Mouse (Mus musculus) MEL (cell line): ENCODE measurements at regions not wholly inside any gene's neighbourhood (a gene's known extent, or its start where the extent isn't known, plus 50 kb on each side); places are given as distances from the start of the nearest gene placed in this dataset.

Experiments used
- DNase-seq: peaks from one replicate; pipeline ENCODE4 v3.0.0; 2011; ENCODE audit warnings: low read depth, low spot score
- H3K27ac ChIP-seq: 2 replicates; pipeline ENCODE4 v1.5.1; 2012; ENCODE audit warnings: low read depth, mild to moderate bottlenecking, control low read depth, low read length, moderate library complexity; ENCODE audit not compliant: control insufficient read depth
- H3K27me3 ChIP-seq, 2 experiments: fragments of 150-350 bp in 1 of 2; sonication (generic) in 1 of 2; 2 replicates each; pipeline ENCODE4 v1.6.1; 2012; ENCODE audit warnings: low read length in 2 of 2, mild to moderate bottlenecking in 2 of 2, improper control_type of control experiment in 1 of 2, moderate library complexity in 1 of 2; ENCODE audit not compliant: insufficient read depth in 2 of 2, control insufficient read depth in 1 of 2
- H3K36me3 ChIP-seq, 2 experiments: 2 replicates each; pipeline ENCODE4 v1.6.1; 2012 to 2014; ENCODE audit warnings: low read length in 2 of 2, improper control_type of control experiment in 1 of 2, inconsistent platforms in 1 of 2, mild to moderate bottlenecking in 1 of 2; ENCODE audit not compliant: insufficient read depth in 2 of 2, control insufficient read depth in 1 of 2
- H3K4me1 ChIP-seq, 2 experiments: fragments of 150-350 bp in 1 of 2; sonication (generic) in 1 of 2; 2 replicates each; pipeline ENCODE4 v1.6.1; 2012; ENCODE audit warnings: low read length in 2 of 2, improper control_type of control experiment in 1 of 2, mild to moderate bottlenecking in 1 of 2; ENCODE audit not compliant: insufficient read depth in 2 of 2, control insufficient read depth in 1 of 2
- H3K4me3 ChIP-seq, 2 experiments: fragments of 150-350 bp in 1 of 2; sonication (generic) in 1 of 2; 2 replicates each; pipeline ENCODE4 v1.5.1; 2012; ENCODE audit warnings: low read depth in 2 of 2, low read length in 2 of 2, mild to moderate bottlenecking in 2 of 2, moderate library complexity in 2 of 2, control low read depth in 1 of 2, improper control_type of control experiment in 1 of 2; ENCODE audit not compliant: control insufficient read depth in 1 of 2, insufficient read depth in 1 of 2
- H3K79me2 ChIP-seq: 2 replicates; pipeline ENCODE4 v1.6.1; 2012; ENCODE audit warnings: mild to moderate bottlenecking, low read length, moderate library complexity; ENCODE audit not compliant: control insufficient read depth, poor library complexity, insufficient read depth
- H3K9ac ChIP-seq: 2 replicates; pipeline ENCODE4 v1.6.1; 2012; ENCODE audit warnings: low read depth, mild to moderate bottlenecking, control low read depth, low read length, moderate library complexity; ENCODE audit not compliant: control insufficient read depth, poor library complexity, severe bottlenecking
- H3K9me3 ChIP-seq: fragments of 150-350 bp; sonication (generic); replicated peaks from 2 replicates; pipeline ENCODE4 v1.6.1; 2012; ENCODE audit warnings: mild to moderate bottlenecking, low read length, improper control_type of control experiment, moderate library complexity; ENCODE audit not compliant: insufficient read depth
- CHD2 ChIP-seq: IDR thresholded peaks from 2 replicates; pipeline ENCODE4 v1.6.1; 2011; ENCODE audit warnings: low read length, improper control_type of control experiment
- CTCF ChIP-seq, 3 experiments: IDR thresholded peaks in 2 of 3; conservative IDR thresholded peaks in 1 of 3; 2 replicates each; pipeline ENCODE4 v1.5.1; 2011 to 2012; ENCODE audit warnings: low read length in 3 of 3, low read depth in 2 of 3, mild to moderate bottlenecking in 2 of 3, improper control_type of control experiment in 1 of 3, inconsistent platforms in 1 of 3, mixed read lengths in 1 of 3, moderate library complexity in 1 of 3; ENCODE audit not compliant: control insufficient read depth in 1 of 3, insufficient read depth in 1 of 3, poor library complexity in 1 of 3, severe bottlenecking in 1 of 3
- EP300 ChIP-seq, 2 experiments: IDR thresholded peaks; 2 replicates each; pipeline ENCODE4 v1.6.1; 2011; ENCODE audit warnings: improper control_type of control experiment in 2 of 2, low read length in 2 of 2, low read depth in 1 of 2, mild to moderate bottlenecking in 1 of 2
- HCFC1 ChIP-seq: IDR thresholded peaks from 2 replicates; pipeline ENCODE4 v1.6.1; 2012; ENCODE audit warnings: low read depth, mild to moderate bottlenecking, inconsistent platforms, low read length, improper control_type of control experiment, moderate library complexity
- JUND ChIP-seq: IDR thresholded peaks from 2 replicates; pipeline ENCODE4 v1.6.1; 2011; ENCODE audit warnings: low read depth, mild to moderate bottlenecking, improper control_type of control experiment, low read length
- POLR2AphosphoS2 ChIP-seq: IDR thresholded peaks from 2 replicates; pipeline ENCODE4 v1.6.1; 2011; ENCODE audit warnings: low read length, improper control_type of control experiment
- POLR2AphosphoS5 ChIP-seq: IDR thresholded peaks from 2 replicates; pipeline ENCODE4 v1.6.1; 2012; ENCODE audit warnings: low read depth, borderline replicate concordance, mild to moderate bottlenecking, inconsistent platforms, low read length, moderate library complexity, mixed read lengths
- RAD21 ChIP-seq: IDR thresholded peaks from 2 replicates; pipeline ENCODE4 v1.6.1; 2011; ENCODE audit warnings: mild to moderate bottlenecking, low read depth, low read length, improper control_type of control experiment
- RCOR1 ChIP-seq: IDR thresholded peaks from 2 replicates; pipeline ENCODE4 v1.6.1; 2012; ENCODE audit warnings: low read depth, mild to moderate bottlenecking, inconsistent platforms, low read length, improper control_type of control experiment
- SIN3A ChIP-seq: IDR thresholded peaks from 2 replicates; pipeline ENCODE4 v1.6.1; 2012; ENCODE audit warnings: low read length, improper control_type of control experiment, inconsistent platforms
- SMC3 ChIP-seq: IDR thresholded peaks from 2 replicates; pipeline ENCODE4 v1.6.1; 2011; ENCODE audit warnings: low read depth, low read length, improper control_type of control experiment
- TAL1 ChIP-seq: IDR thresholded peaks from 2 replicates; pipeline ENCODE4 v1.6.1; 2012; ENCODE audit warnings: mild to moderate bottlenecking, inconsistent platforms, low read length, moderate library complexity, mixed read lengths
- USF1 ChIP-seq: IDR thresholded peaks from 2 replicates; pipeline ENCODE4 v1.6.1; 2014; ENCODE audit warnings: low read depth, mild to moderate bottlenecking, inconsistent platforms, low read length, improper control_type of control experiment, moderate library complexity
- ZMIZ1 ChIP-seq: IDR thresholded peaks from 2 replicates; pipeline ENCODE4 v1.6.1; 2012; ENCODE audit warnings: low read depth, mild to moderate bottlenecking, inconsistent platforms, low read length, improper control_type of control experiment, moderate library complexity
- ZNF384 ChIP-seq: IDR thresholded peaks from 2 replicates; pipeline ENCODE4 v1.6.1; 2012; ENCODE audit warnings: low read depth, mild to moderate bottlenecking, inconsistent platforms, low read length, improper control_type of control experiment

GRCm38 (mm10) chr14:53904578-53904977 is 349.3 kb downstream of the Dad1 start:
- DNase-seq = peak; percentile 38
- H3K9ac ChIP-seq = no peak overlapping the region
- H3K4me1 ChIP-seq = no peaks in the 10 kb centered on the region
- TF ChIP-seq USF1 (no peak), ZNF384 (no peak)
- H3K27me3 ChIP-seq = peaks cover 3 to 5% of the 10 kb centered on the region in 2 experiments; a peak in 2 of 4 replicates
- no peak overlapping the region for H3K4me3 ChIP-seq
- H3K36me3 ChIP-seq = no peaks in the 10 kb centered on the region
- no peaks in the 10 kb centered on the region for H3K9me3 ChIP-seq
- H3K27ac ChIP-seq = no peak overlapping the region
- no peaks in the 10 kb centered on the region for H3K79me2 ChIP-seq

DNA sequence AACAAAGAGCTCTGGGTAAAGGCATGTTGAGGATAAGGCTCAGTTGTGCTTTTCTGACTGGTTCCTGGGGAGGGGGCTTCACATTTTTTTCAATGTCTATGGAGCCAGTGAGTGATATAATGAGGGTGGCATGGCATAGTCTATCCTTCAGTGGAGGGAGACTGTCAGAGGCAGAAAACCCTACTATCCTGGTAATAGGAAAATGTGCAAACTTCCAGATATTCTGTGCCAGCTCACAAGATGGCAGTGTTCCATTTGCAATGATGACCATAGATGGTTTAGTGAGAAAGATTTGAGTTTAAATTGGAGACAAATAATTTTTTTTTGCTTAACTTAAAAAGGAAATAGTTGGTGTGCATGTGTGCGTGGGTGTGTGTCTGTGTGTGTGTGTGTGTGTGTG is 352.8 kb downstream of the Dad1 start:
- Histone ChIP-seq H3K27ac (no peak overlapping the region), H3K4me3 (no peak overlapping the region), H3K9ac (no peak overlapping the region), H3K27me3 (peaks cover 3 to 5% of the 10 kb centered on the region in 2 experiments; a peak in 3 of 4 replicates), H3K4me1 (no peaks in the 10 kb centered on the region), H3K9me3 (no peaks in the 10 kb centered on the region), H3K79me2 (no peaks in the 10 kb centered on the region), H3K36me3 (no peaks in the 10 kb centered on the region)
- TF ChIP-seq POLR2AphosphoS2 (no peak), TAL1 (no peak), JUND (no peak), EP300 (IDR thresholded peaks at IDR 0.05; ENCODE audit: low read depth in 1 of 2, low read length in 2 of 2) (no peak), RAD21 (peak; percentile 3; the same call in 1 of the 2 replicates), HCFC1 (no peak), CHD2 (no peak)
- DNase-seq = no peak

DNA sequence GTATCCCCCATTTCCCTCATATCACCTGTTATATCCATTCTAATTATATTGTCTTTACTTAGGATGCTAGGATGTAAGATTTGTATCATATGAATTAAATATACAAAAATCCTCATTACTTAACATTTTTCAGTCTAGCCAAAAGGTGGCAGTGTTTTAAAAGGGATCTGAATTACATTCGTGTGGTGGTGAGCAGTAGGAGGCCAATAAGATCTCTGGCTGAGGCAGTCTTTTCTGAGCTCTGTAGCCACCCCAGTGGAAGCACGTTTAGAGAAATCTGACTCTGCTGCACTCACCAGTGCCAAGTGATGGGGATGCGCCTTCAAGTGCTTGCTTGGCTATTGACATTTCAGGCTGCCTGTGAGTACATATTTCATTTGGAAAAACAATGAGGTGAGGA is 372.6 kb downstream of the Dad1 start:
- H3K9ac ChIP-seq = no peak overlapping the region
- TF ChIP-seq SMC3 = peak; percentile 54
- TF ChIP-seq CTCF (IDR thresholded peaks at IDR 0.05 in 2 of 3, conservative IDR thresholded peaks at IDR 0.05 in 1 of 3; ENCODE audit: control insufficient read depth in 1 of 3, insufficient read depth in 1 of 3, low read depth in 2 of 3, low read length in 3 of 3, poor library complexity in 1 of 3, severe bottlenecking in 1 of 3) = peak in 2 of 3 experiments; percentile 17 to 58; a peak in 3 of 6 replicates
- no peak for TF ChIP-seq RCOR1
- TF ChIP-seq RAD21 = peak; percentile 67
- no peak for TF ChIP-seq SIN3A
- TF ChIP-seq ZMIZ1 = no peak
- no peak for TF ChIP-seq POLR2AphosphoS5
- no peak overlapping the region for H3K27ac ChIP-seq
- peak; percentile 43 for DNase-seq
- H3K4me1 ChIP-seq = no peaks in the 10 kb centered on the region
- H3K27me3 ChIP-seq = peaks cover 2 to 9% of the 10 kb centered on the region in 2 experiments
- no peak overlapping the region for H3K4me3 ChIP-seq
- H3K36me3 ChIP-seq = no peaks in the 10 kb centered on the region
- H3K9me3 ChIP-seq = no peaks in the 10 kb centered on the region
- H3K79me2 ChIP-seq = no peaks in the 10 kb centered on the region
